Mouse (Mus musculus) ES-E14 (cell line): ENCODE measurements at regions not wholly inside any gene's neighbourhood (a gene's known extent, or its start where the extent isn't known, plus 50 kb on each side); places are given as distances from the start of the nearest gene placed in this dataset.

Experiments used
- DNase-seq: peaks from one replicate; pipeline ENCODE4 v3.0.0-alpha.2; 2013; ENCODE audit warnings: low read depth, low spot score
- H3K27ac ChIP-seq: 2 replicates; pipeline ENCODE4 v1.5.1; 2012; ENCODE audit warnings: low read depth, mild to moderate bottlenecking, low read length, moderate library complexity, mixed read lengths; ENCODE audit not compliant: poor library complexity, insufficient read depth, severe bottlenecking
- H3K36me3 ChIP-seq: 2 replicates; pipeline ENCODE4 v1.6.1; 2012; ENCODE audit warnings: mild to moderate bottlenecking, low read length, moderate library complexity, mixed read lengths; ENCODE audit not compliant: control insufficient read depth, poor library complexity, insufficient read depth, severe bottlenecking
- H3K4me1 ChIP-seq, 2 experiments: fragments of 150-350 bp in 1 of 2; sonication (generic) in 1 of 2; 2 replicates each; pipeline ENCODE4 v1.6.1; 2012; ENCODE audit warnings: low read length in 2 of 2, mild to moderate bottlenecking in 1 of 2, mixed read lengths in 1 of 2; ENCODE audit not compliant: control insufficient read depth in 2 of 2, insufficient read depth in 2 of 2, poor library complexity in 1 of 2
- H3K4me3 ChIP-seq, 2 experiments: fragments of 150-350 bp in 1 of 2; sonication (generic) in 1 of 2; 2 replicates each; pipeline ENCODE4 v1.5.1; 2012; ENCODE audit warnings: low read length in 2 of 2, low read depth in 1 of 2, mild to moderate bottlenecking in 1 of 2, mixed read lengths in 1 of 2; ENCODE audit not compliant: insufficient read depth in 1 of 2, poor library complexity in 1 of 2, severe bottlenecking in 1 of 2
- H3K9ac ChIP-seq: 2 replicates; pipeline ENCODE4 v1.6.1; 2012; ENCODE audit warnings: low read depth, mild to moderate bottlenecking, low read length, mixed read lengths; ENCODE audit not compliant: poor library complexity, insufficient read depth, severe bottlenecking
- H3K9me3 ChIP-seq: fragments of 150-350 bp; sonication (generic); 2 replicates; pipeline ENCODE4 v1.6.1; 2012; ENCODE audit warnings: low read depth, mild to moderate bottlenecking, low read length; ENCODE audit not compliant: control insufficient read depth, insufficient read depth
- CHD2 ChIP-seq: IDR thresholded peaks from 2 replicates; pipeline ENCODE4 v1.6.1; 2014; ENCODE audit warnings: mild to moderate bottlenecking, low read depth, low read length, inconsistent platforms
- HCFC1 ChIP-seq: IDR thresholded peaks from 2 replicates; pipeline ENCODE4 v1.6.1; 2012; ENCODE audit warnings: low read length, inconsistent platforms, borderline replicate concordance; ENCODE audit not compliant: insufficient read depth
- MAFK ChIP-seq: IDR thresholded peaks from 2 replicates; pipeline ENCODE4 v1.6.1; 2014; ENCODE audit warnings: mild to moderate bottlenecking, low read depth, low read length, inconsistent platforms; ENCODE audit not compliant: insufficient read depth
- ZC3H11A ChIP-seq: IDR thresholded peaks from 2 replicates; pipeline ENCODE4 v1.6.1; 2012; ENCODE audit warnings: low read depth, mild to moderate bottlenecking, inconsistent platforms, low read length, borderline replicate concordance
- ZNF384 ChIP-seq: IDR thresholded peaks from 2 replicates; pipeline ENCODE4 v1.6.1; 2012; ENCODE audit warnings: low read depth, low read length, inconsistent platforms
- in situ Hi-C, 2 experiments: fragments of 600-800 bp; cut with MboI; formaldehyde crosslinking; loops; one replicate each; pipeline ENCODE4 v1.15.1; 2025; ENCODE audit warnings: low sequenced_read_pairs in 2 of 2, inconsistent platforms in 1 of 2; ENCODE audit not compliant: unreplicated experiment in 2 of 2

DNA sequence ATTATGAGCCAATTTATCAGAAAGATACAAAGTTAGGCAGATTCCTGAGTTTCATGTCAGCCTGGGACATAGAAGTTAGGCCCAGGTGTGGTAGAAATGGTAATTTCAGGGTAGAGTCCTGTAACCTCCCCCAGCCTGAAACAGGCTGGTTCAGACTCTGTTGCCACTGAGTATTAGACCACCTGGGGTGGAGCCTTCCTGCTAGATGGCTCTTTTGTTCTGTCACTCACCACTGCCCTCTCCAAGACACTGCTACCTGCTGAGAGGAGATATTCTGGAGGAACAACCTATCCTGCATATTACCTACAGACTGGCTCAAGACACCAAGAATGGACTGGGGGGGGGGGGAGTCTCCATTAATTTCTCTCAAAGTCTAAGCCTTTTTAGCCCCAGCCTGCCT is 538.4 kb upstream of the Il1rapl1 start:
- in situ Hi-C loops = no loop called here
- no peak overlapping the region for H3K4me3 ChIP-seq
- no peak overlapping the region for H3K9ac ChIP-seq
- no peaks in the 10 kb centered on the region for H3K4me1 ChIP-seq
- H3K36me3 ChIP-seq = no peaks in the 10 kb centered on the region
- peak; percentile 4 for DNase-seq
- no peak overlapping the region for H3K27ac ChIP-seq
- no peaks in the 10 kb centered on the region for H3K9me3 ChIP-seq
- no peak for TF ChIP-seq MAFK
- TF ChIP-seq ZNF384 = no peak
- no peak for TF ChIP-seq CHD2
- TF ChIP-seq HCFC1 = no peak
- TF ChIP-seq ZC3H11A = no peak
